Mouse (Mus musculus) ES-Bruce4 (cell line): ENCODE results near the gene I0C0044D17Rik.

Source experiments
- CTCF ChIP-seq: IDR thresholded peaks from one replicate; pipeline ENCODE4 v1.8.1; 2011; ENCODE audit warnings: low read depth, low read length
- EP300 ChIP-seq: IDR thresholded peaks from 2 replicates; pipeline ENCODE4 v1.6.1; 2011; ENCODE audit warnings: low read depth, low read length; ENCODE audit not compliant: insufficient read depth
- POLR2A ChIP-seq: IDR thresholded peaks from one replicate; pipeline ENCODE4 v1.8.1; 2011; ENCODE audit warnings: low read length; ENCODE audit not compliant: insufficient read depth

DNA sequence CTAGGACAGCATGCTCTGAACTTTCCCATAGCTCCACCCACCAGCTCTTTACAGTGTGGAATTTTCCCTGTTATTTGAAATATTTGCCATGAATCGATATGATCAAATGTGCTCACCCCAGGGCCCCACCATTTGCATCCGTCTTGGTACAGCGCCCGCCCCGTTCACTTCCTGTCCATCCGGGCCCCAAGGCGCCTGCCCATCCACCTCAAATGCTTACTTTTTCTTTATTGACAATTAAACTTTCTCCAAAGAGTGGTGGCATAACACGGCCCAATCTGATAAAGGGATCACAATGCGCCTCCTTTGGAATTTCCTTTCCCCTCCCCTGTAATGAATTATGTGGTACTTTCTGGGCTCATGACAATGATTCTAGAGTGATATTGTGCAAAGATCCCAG, 17.3 kb downstream of the I0C0044D17Rik start:
- TF ChIP-seq CTCF = no peak
- TF ChIP-seq POLR2A = no peak
- TF ChIP-seq EP300 = no peak
